Mouse (Mus musculus): Measurements from ENCODE around the gene Iqgap1. TPM values are rescaled to one million over a fixed set of nuclear protein-coding genes. Genes with fewer than 3 reads are reported as not detected.
A peak's percentile ranks its signal among the peaks of the same experiment; 100 is the strongest.

Gene Iqgap1
- polyA plus RNA-seq, 1 experiment = 35.5 TPM

GRCm38 (mm10) chr7:80778376-80778775 lies 47.4 kb downstream of the Iqgap1 start:
- Histone ChIP-seq H3K27me3 (ENCODE audit: control insufficient read depth, insufficient read depth, low read length) (no peaks in the 10 kb centered on the region), H3K27ac (ENCODE audit: control insufficient read depth, insufficient read depth, low read depth, low read length) (no peak overlapping the region), H3K4me1 (ENCODE audit: control insufficient read depth, insufficient read depth, low read length) (no peaks in the 10 kb centered on the region; the same call in none of the 2 replicates), H3K4me3 (ENCODE audit: control insufficient read depth, low read depth, low read length) (no peak overlapping the region), H3K36me3 (ENCODE audit: control insufficient read depth, insufficient read depth, low read length) (no peaks in the 10 kb centered on the region)
- TF ChIP-seq CTCF (IDR thresholded peaks at IDR 0.05; ENCODE audit: control insufficient read depth, insufficient read depth, insufficient replicate concordance, low read depth, low read length) (no peak), POLR2A (IDR thresholded peaks at IDR 0.05; ENCODE audit: control insufficient read depth, low read depth, low read length) (no peak)

GRCm38 (mm10) chr7:80777151-80777550 lies 48.6 kb downstream of the Iqgap1 start:
- no peak overlapping the region for H3K27ac ChIP-seq (ENCODE audit: control insufficient read depth, insufficient read depth, low read depth, low read length)
- H3K4me1 ChIP-seq (ENCODE audit: control insufficient read depth, insufficient read depth, low read length) = no peaks in the 10 kb centered on the region; the same call in none of the 2 replicates
- H3K27me3 ChIP-seq (ENCODE audit: control insufficient read depth, insufficient read depth, low read length) = no peaks in the 10 kb centered on the region
- H3K36me3 ChIP-seq (ENCODE audit: control insufficient read depth, insufficient read depth, low read length) = no peaks in the 10 kb centered on the region
- TF ChIP-seq POLR2A (IDR thresholded peaks at IDR 0.05; ENCODE audit: control insufficient read depth, low read depth, low read length) (no peak), CTCF (IDR thresholded peaks at IDR 0.05; ENCODE audit: control insufficient read depth, insufficient read depth, insufficient replicate concordance, low read depth, low read length) (no peak)
- no peak overlapping the region for H3K4me3 ChIP-seq (ENCODE audit: control insufficient read depth, low read depth, low read length)

GRCm38 (mm10) chr7:80776090-80776489 lies 49.7 kb downstream of the Iqgap1 start:
- Histone ChIP-seq H3K4me1 (ENCODE audit: control insufficient read depth, insufficient read depth, low read length) (no peaks in the 10 kb centered on the region; the same call in 1 of the 2 replicates), H3K36me3 (ENCODE audit: control insufficient read depth, insufficient read depth, low read length) (no peaks in the 10 kb centered on the region), H3K27me3 (ENCODE audit: control insufficient read depth, insufficient read depth, low read length) (no peaks in the 10 kb centered on the region), H3K27ac (ENCODE audit: control insufficient read depth, insufficient read depth, low read depth, low read length) (no peak overlapping the region), H3K4me3 (ENCODE audit: control insufficient read depth, low read depth, low read length) (no peak overlapping the region)
- TF ChIP-seq CTCF (IDR thresholded peaks at IDR 0.05; ENCODE audit: control insufficient read depth, insufficient read depth, insufficient replicate concordance, low read depth, low read length) (no peak), POLR2A (IDR thresholded peaks at IDR 0.05; ENCODE audit: control insufficient read depth, low read depth, low read length) (no peak)

GRCm38 (mm10) chr7:80775448-80775904 lies 50.3 kb downstream of the Iqgap1 start:
- TF ChIP-seq POLR2A (IDR thresholded peaks at IDR 0.05; ENCODE audit: control insufficient read depth, low read depth, low read length) = no peak
- TF ChIP-seq CTCF (IDR thresholded peaks at IDR 0.05; ENCODE audit: control insufficient read depth, insufficient read depth, insufficient replicate concordance, low read depth, low read length) = no peak
- no peaks in the 10 kb centered on the region; the same call in 1 of the 2 replicates for H3K4me1 ChIP-seq (ENCODE audit: control insufficient read depth, insufficient read depth, low read length)
- no peaks in the 10 kb centered on the region for H3K36me3 ChIP-seq (ENCODE audit: control insufficient read depth, insufficient read depth, low read length)
- H3K4me3 ChIP-seq (ENCODE audit: control insufficient read depth, low read depth, low read length) = no peak overlapping the region
- H3K27ac ChIP-seq (ENCODE audit: control insufficient read depth, insufficient read depth, low read depth, low read length) = no peak overlapping the region
- H3K27me3 ChIP-seq (ENCODE audit: control insufficient read depth, insufficient read depth, low read length) = no peaks in the 10 kb centered on the region

GRCm38 (mm10) chr7:80774615-80775447 lies 50.9 kb downstream of the Iqgap1 start:
- H3K36me3 ChIP-seq (ENCODE audit: control insufficient read depth, insufficient read depth, low read length) = no peaks in the 10 kb centered on the region
- H3K4me1 ChIP-seq (ENCODE audit: control insufficient read depth, insufficient read depth, low read length) = no peaks in the 10 kb centered on the region; the same call in 1 of the 2 replicates
- peak overlapping the region; percentile 39; the same call in 1 of the 2 replicates for H3K27ac ChIP-seq (ENCODE audit: control insufficient read depth, insufficient read depth, low read depth, low read length)
- TF ChIP-seq CTCF (IDR thresholded peaks at IDR 0.05; ENCODE audit: control insufficient read depth, insufficient read depth, insufficient replicate concordance, low read depth, low read length) = no peak
- no peak for TF ChIP-seq POLR2A (IDR thresholded peaks at IDR 0.05; ENCODE audit: control insufficient read depth, low read depth, low read length)
- no peak overlapping the region for H3K4me3 ChIP-seq (ENCODE audit: control insufficient read depth, low read depth, low read length)
- H3K27me3 ChIP-seq (ENCODE audit: control insufficient read depth, insufficient read depth, low read length) = no peaks in the 10 kb centered on the region

- Histone ChIP-seq H3K27ac (ENCODE audit: control insufficient read depth, insufficient read depth, low read depth, low read length) (peak overlapping the region; percentile 39; the same call in 1 of the 2 replicates), H3K27me3 (ENCODE audit: control insufficient read depth, insufficient read depth, low read length) (no peaks in the 10 kb centered on the region), H3K4me3 (ENCODE audit: control insufficient read depth, low read depth, low read length) (no peak overlapping the region), H3K36me3 (ENCODE audit: control insufficient read depth, insufficient read depth, low read length) (no peaks in the 10 kb centered on the region), H3K4me1 (ENCODE audit: control insufficient read depth, insufficient read depth, low read length) (no peaks in the 10 kb centered on the region; the same call in 1 of the 2 replicates)
- TF ChIP-seq POLR2A (IDR thresholded peaks at IDR 0.05; ENCODE audit: control insufficient read depth, low read depth, low read length) (no peak), CTCF (IDR thresholded peaks at IDR 0.05; ENCODE audit: control insufficient read depth, insufficient read depth, insufficient replicate concordance, low read depth, low read length) (no peak)
These were observed 51.8 kb downstream of the Iqgap1 start for GRCm38 (mm10) chr7:80773834-80774614.

GRCm38 (mm10) chr7:80770466-80770865 lies 55.3 kb downstream of the Iqgap1 start:
- TF ChIP-seq CTCF (IDR thresholded peaks at IDR 0.05; ENCODE audit: control insufficient read depth, insufficient read depth, insufficient replicate concordance, low read depth, low read length) (no peak), POLR2A (IDR thresholded peaks at IDR 0.05; ENCODE audit: control insufficient read depth, low read depth, low read length) (no peak)
- Histone ChIP-seq H3K27me3 (ENCODE audit: control insufficient read depth, insufficient read depth, low read length) (no peaks in the 10 kb centered on the region), H3K27ac (ENCODE audit: control insufficient read depth, insufficient read depth, low read depth, low read length) (no peak overlapping the region), H3K4me1 (ENCODE audit: control insufficient read depth, insufficient read depth, low read length) (no peaks in the 10 kb centered on the region; the same call in 1 of the 2 replicates), H3K4me3 (ENCODE audit: control insufficient read depth, low read depth, low read length) (no peak overlapping the region), H3K36me3 (ENCODE audit: control insufficient read depth, insufficient read depth, low read length) (no peaks in the 10 kb centered on the region; the same call in 1 of the 2 replicates)

Data from testis, adult 2 months (tissue).